Mouse (Mus musculus): ENCODE data around the gene Heca. TPM values are rescaled to one million over a fixed set of nuclear protein-coding genes. Genes with fewer than 3 reads are reported as not detected.
A peak's percentile ranks its signal among the peaks of the same experiment; 100 is the strongest.

Gene Heca
- polyA plus RNA-seq, 1 experiment = 13.0 TPM

- Histone ChIP-seq H3K4me3 (ENCODE audit: low read depth, low read length) (no peak overlapping the region), H3K27ac (ENCODE audit: insufficient read depth, low read depth, low read length) (no peak overlapping the region), H3K4me1 (ENCODE audit: control insufficient read depth, insufficient read depth, insufficient read length, low read length) (no peaks in the 10 kb centered on the region), H3K36me3 (ENCODE audit: control insufficient read depth, insufficient read depth, low read length) (no peaks in the 10 kb centered on the region), H3K27me3 (ENCODE audit: control insufficient read depth, insufficient read depth, low read length) (no peaks in the 10 kb centered on the region)
- 88% methylated on average over 2 of the region's 2 CpGs for WGBS
- no peak for TF ChIP-seq CTCF (IDR thresholded peaks at IDR 0.05; ENCODE audit: extremely low read depth, insufficient read length, insufficient replicate concordance, low read depth, low read length)
- TF ChIP-seq POLR2A (IDR thresholded peaks at IDR 0.05; ENCODE audit: low read depth, low read length) = no peak
Observed at GRCm38 (mm10) chr10:17880724-17881123, 67.1 kb downstream of the Heca start.

GRCm38 (mm10) chr10:17880038-17880437 is 67.8 kb downstream of the Heca start:
- H3K27me3 ChIP-seq (ENCODE audit: control insufficient read depth, insufficient read depth, low read length) = no peaks in the 10 kb centered on the region
- no peaks in the 10 kb centered on the region for H3K4me1 ChIP-seq (ENCODE audit: control insufficient read depth, insufficient read depth, insufficient read length, low read length)
- WGBS = 88% methylated on average over 3 of the region's 3 CpGs
- no peak overlapping the region for H3K27ac ChIP-seq (ENCODE audit: insufficient read depth, low read depth, low read length)
- H3K4me3 ChIP-seq (ENCODE audit: low read depth, low read length) = no peak overlapping the region
- H3K36me3 ChIP-seq (ENCODE audit: control insufficient read depth, insufficient read depth, low read length) = no peaks in the 10 kb centered on the region
- TF ChIP-seq POLR2A (IDR thresholded peaks at IDR 0.05; ENCODE audit: low read depth, low read length) (no peak), CTCF (IDR thresholded peaks at IDR 0.05; ENCODE audit: extremely low read depth, insufficient read length, insufficient replicate concordance, low read depth, low read length) (no peak)

DNA sequence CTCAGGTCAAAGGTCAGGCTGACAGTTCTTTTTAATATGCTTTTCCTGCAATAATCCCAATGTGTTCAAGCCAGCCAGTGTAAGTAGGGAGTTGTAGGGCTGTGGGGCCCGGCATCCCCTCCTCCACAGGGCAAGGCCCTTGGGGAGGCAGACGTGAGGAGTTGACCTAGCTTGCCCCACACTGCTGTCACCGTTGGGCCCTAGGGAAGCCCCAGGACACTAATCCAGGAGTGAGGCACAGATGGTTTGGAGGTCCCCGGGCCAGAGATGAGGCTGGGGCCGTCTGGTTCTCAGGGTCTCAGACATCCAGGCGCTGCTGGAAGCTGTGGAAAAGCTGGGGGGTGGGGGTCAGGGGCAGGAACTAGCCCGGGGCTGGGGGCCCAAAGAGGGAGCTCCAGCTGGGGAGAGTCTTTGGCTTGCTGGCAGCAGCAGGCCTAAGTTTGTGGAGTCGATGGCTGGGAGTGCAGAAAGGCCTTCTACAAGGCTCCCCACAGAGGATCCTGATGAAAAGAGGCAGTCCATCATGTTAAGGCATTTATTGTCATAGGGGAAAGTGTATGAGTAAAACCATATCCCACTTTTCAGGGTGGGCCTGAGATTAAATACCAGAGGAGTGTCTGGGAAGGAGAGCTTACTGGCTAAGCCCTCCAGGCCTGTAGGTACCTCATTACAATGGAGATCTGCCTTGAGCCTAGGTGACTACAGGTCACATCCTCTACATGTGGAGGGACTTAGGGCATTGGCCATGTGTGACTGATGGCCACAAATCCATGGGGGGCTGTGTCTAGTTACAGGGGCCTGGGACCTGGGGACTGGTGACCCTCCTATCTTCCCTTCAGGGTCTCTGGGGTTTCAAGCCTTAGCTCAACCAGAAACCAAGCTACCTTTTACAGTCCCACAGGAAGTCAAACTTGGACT is 69.6 kb downstream of the Heca start:
- H3K27ac ChIP-seq (ENCODE audit: insufficient read depth, low read depth, low read length) = no peak overlapping the region
- no peaks in the 10 kb centered on the region for H3K27me3 ChIP-seq (ENCODE audit: control insufficient read depth, insufficient read depth, low read length)
- no peaks in the 10 kb centered on the region for H3K36me3 ChIP-seq (ENCODE audit: control insufficient read depth, insufficient read depth, low read length)
- no peak overlapping the region for H3K4me3 ChIP-seq (ENCODE audit: low read depth, low read length)
- TF ChIP-seq POLR2A (IDR thresholded peaks at IDR 0.05; ENCODE audit: low read depth, low read length) (no peak), CTCF (IDR thresholded peaks at IDR 0.05; ENCODE audit: extremely low read depth, insufficient read length, insufficient replicate concordance, low read depth, low read length) (no peak)
- 67% methylated on average over 8 of the region's 8 CpGs for WGBS
- no peaks in the 10 kb centered on the region for H3K4me1 ChIP-seq (ENCODE audit: control insufficient read depth, insufficient read depth, insufficient read length, low read length)

DNA sequence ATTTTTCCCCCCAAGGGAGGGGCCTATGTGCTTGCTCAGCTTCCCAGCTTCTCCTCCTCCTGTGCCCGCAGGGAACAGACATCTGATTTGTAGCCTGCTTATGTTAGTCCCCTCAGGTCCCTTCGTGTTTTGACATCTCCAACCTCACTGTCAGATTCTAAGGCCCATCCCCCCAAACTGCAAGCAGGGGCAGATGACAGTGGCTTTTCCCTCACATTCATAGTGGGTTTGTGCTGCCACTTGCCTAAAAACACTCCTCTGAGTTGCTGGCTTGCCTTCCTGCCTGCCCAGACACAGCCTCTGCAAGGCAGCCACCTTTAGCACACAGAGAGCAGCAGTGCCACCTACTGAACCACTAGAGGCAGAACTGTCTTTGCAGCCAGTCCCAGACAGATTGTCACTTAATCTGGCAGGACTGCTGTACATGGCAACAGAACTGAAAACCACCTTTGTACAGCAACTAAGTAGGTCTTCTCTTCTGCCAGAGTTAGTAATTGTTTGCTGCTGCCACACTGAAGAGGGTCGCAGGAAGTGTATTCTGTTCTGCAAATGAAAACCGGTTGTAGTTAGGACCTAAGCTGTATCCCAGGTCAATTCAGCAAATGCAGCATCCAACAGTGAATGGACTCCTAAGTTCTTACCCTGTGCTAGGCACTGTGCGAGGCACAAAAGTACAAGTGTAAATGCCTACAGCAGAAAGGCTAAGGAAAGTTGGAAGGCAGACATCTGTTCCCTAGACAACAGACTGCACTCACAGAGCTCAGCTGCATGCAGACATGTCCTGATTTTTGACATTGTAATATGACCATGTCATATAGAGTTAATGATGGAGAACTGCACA is 77.8 kb downstream of the Heca start:
- TF ChIP-seq CTCF (IDR thresholded peaks at IDR 0.05; ENCODE audit: extremely low read depth, insufficient read length, insufficient replicate concordance, low read depth, low read length) (peak; percentile 71; the same call in 1 of the 2 replicates), POLR2A (IDR thresholded peaks at IDR 0.05; ENCODE audit: low read depth, low read length) (no peak)
- Histone ChIP-seq H3K36me3 (ENCODE audit: control insufficient read depth, insufficient read depth, low read length) (no peaks in the 10 kb centered on the region), H3K27me3 (ENCODE audit: control insufficient read depth, insufficient read depth, low read length) (no peaks in the 10 kb centered on the region), H3K27ac (ENCODE audit: insufficient read depth, low read depth, low read length) (no peak overlapping the region), H3K4me3 (ENCODE audit: low read depth, low read length) (no peak overlapping the region), H3K4me1 (ENCODE audit: control insufficient read depth, insufficient read depth, insufficient read length, low read length) (no peaks in the 10 kb centered on the region)
- WGBS = 48% methylated on average over 5 of the region's 5 CpGs

DNA sequence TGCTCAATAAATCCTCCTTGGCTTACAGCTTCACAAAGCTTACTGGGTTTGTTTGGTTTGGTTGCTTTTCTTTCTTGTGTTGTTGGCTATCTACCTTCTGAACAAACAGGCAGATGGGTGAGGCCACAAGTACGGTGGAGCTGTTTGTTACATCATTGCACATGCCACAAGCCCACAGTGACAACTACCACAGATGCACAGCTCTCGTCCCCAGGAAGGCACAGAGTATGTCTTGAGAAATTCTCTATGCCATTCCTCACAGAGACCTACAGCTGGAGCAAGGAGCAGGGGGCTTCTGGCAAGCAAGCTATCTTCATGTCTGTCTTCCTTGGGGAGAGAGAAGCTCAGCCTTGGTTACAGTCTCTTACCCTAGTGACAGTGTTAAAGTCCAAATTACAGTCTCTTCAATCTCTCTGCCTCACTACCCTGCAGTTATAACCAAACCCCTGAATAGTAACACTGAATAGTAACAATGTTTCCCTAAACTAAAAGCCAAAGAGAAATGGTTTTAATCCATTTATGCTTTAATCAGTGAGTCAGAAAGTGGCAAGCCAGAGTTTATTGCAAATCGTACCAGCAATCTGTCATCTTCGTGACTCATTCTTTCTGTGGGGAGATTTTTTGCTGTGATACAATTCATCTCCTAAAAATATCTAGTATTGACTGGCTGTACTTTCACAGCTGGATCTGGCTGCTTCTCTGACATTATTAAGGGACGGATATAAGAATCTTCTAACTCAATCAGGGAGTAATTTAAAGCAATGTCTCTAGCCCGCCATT is 87.0 kb downstream of the Heca start:
- H3K4me3 ChIP-seq (ENCODE audit: low read depth, low read length) = no peak overlapping the region
- no peaks in the 10 kb centered on the region for H3K36me3 ChIP-seq (ENCODE audit: control insufficient read depth, insufficient read depth, low read length)
- H3K27ac ChIP-seq (ENCODE audit: insufficient read depth, low read depth, low read length) = no peak overlapping the region
- no peaks in the 10 kb centered on the region for H3K4me1 ChIP-seq (ENCODE audit: control insufficient read depth, insufficient read depth, insufficient read length, low read length)
- no peaks in the 10 kb centered on the region for H3K27me3 ChIP-seq (ENCODE audit: control insufficient read depth, insufficient read depth, low read length)
- no peak for TF ChIP-seq CTCF (IDR thresholded peaks at IDR 0.05; ENCODE audit: extremely low read depth, insufficient read length, insufficient replicate concordance, low read depth, low read length)
- TF ChIP-seq POLR2A (IDR thresholded peaks at IDR 0.05; ENCODE audit: low read depth, low read length) = no peak
- 61% methylated on average over 6 of the region's 6 CpGs for WGBS

DNA sequence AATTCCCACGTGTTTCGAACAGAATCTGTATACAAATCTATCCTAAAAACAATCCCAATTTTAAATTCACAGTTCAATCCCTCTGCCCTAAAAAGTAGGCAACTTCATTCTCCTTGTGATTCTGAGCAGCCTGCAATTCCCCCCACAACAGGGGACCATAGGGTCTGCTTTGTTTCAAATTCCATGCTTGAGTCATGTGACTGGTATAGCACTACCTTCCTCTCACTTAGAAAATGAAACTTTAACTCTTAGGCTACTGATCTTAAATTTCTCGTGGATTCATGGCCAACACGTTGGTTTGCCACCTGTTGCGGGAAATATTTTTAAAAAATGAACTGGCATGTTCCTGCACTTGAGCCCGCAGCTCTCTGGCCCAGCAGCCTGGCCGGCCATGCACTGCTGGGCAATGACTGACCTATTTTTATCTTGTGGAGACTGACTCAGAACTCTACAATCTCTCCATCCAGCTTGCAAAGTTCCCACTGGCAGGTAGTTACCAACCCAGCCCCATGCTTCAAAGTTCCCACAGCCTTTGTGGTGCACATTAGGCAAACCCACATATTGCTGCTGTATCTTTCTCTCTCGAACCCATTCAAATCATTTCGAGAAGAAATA is 90.1 kb downstream of the Heca start:
- no peaks in the 10 kb centered on the region for H3K27me3 ChIP-seq (ENCODE audit: control insufficient read depth, insufficient read depth, low read length)
- no peak for TF ChIP-seq CTCF (IDR thresholded peaks at IDR 0.05; ENCODE audit: extremely low read depth, insufficient read length, insufficient replicate concordance, low read depth, low read length)
- no peak for TF ChIP-seq POLR2A (IDR thresholded peaks at IDR 0.05; ENCODE audit: low read depth, low read length)
- H3K4me3 ChIP-seq (ENCODE audit: low read depth, low read length) = no peak overlapping the region
- no peaks in the 10 kb centered on the region for H3K4me1 ChIP-seq (ENCODE audit: control insufficient read depth, insufficient read depth, insufficient read length, low read length)
- 86% methylated on average over 9 of the region's 9 CpGs for WGBS
- no peak overlapping the region for H3K27ac ChIP-seq (ENCODE audit: insufficient read depth, low read depth, low read length)
- H3K36me3 ChIP-seq (ENCODE audit: control insufficient read depth, insufficient read depth, low read length) = no peaks in the 10 kb centered on the region
